Mouse (Mus musculus): ENCODE results near the gene Wdr45.
"Not testable (repeated sequence)": the region's sequence is repeated elsewhere in the genome, so short reads cannot be mapped to it uniquely, and the experiment has no call there.

Gene Wdr45

GRCm38 (mm10) chrX:7721514-7722281 is 7.6 kb downstream of the Wdr45 start, which contains the start of gene Gm45208:
Gm45208 (plus strand) TSS chrX:7722245.
- peak; percentile 14 for DNase-seq (ENCODE audit: low spot score)

- no peak for DNase-seq (ENCODE audit: low spot score)
Observed at GRCm38 (mm10) chrX:7722282-7722611, 8.1 kb downstream of the Wdr45 start.

GRCm38 (mm10) chrX:7722691-7723090 is 8.6 kb downstream of the Wdr45 start:
- DNase-seq (ENCODE audit: low spot score): no peak

GRCm38 (mm10) chrX:7724135-7724534 is 10.0 kb downstream of the Wdr45 start:
- no peak for DNase-seq (ENCODE audit: low spot score)

- DNase-seq (ENCODE audit: low spot score): no peak
Observed at GRCm38 (mm10) chrX:7725841-7726240, 11.7 kb downstream of the Wdr45 start.

GRCm38 (mm10) chrX:7727176-7727575 is 13.0 kb downstream of the Wdr45 start:
- no peak for DNase-seq (ENCODE audit: low spot score)

- no peak for DNase-seq (ENCODE audit: low spot score)
Observed at GRCm38 (mm10) chrX:7728215-7728921, 14.2 kb downstream of the Wdr45 start, which contains the start of gene Praf2. Praf2 (plus strand) TSS chrX:7728439.

- DNase-seq (ENCODE audit: low spot score): no peak
Observed at GRCm38 (mm10) chrX:7728922-7729265, 14.8 kb downstream of the Wdr45 start.

GRCm38 (mm10) chrX:7733571-7734156 is 19.5 kb downstream of the Wdr45 start:
- no peak for DNase-seq (ENCODE audit: low spot score)

- no peak for DNase-seq (ENCODE audit: low spot score)
Observed at GRCm38 (mm10) chrX:7739336-7740081, 25.4 kb downstream of the Wdr45 start.

GRCm38 (mm10) chrX:7740082-7740819 is 26.1 kb downstream of the Wdr45 start:
- DNase-seq (ENCODE audit: low spot score): no peak

GRCm38 (mm10) chrX:7741103-7741502 is 27.0 kb downstream of the Wdr45 start:
- no peak for DNase-seq (ENCODE audit: low spot score)

- no peak for DNase-seq (ENCODE audit: low spot score)
Observed at GRCm38 (mm10) chrX:7743470-7743869, 29.3 kb downstream of the Wdr45 start.

GRCm38 (mm10) chrX:7744940-7745339 is 30.8 kb downstream of the Wdr45 start:
- DNase-seq (ENCODE audit: low spot score): no peak

GRCm38 (mm10) chrX:7745429-7745828 is 31.3 kb downstream of the Wdr45 start:
- DNase-seq (ENCODE audit: low spot score): no peak

GRCm38 (mm10) chrX:7750432-7751116 is 36.4 kb downstream of the Wdr45 start, which contains the start of gene Ccdc120:
Ccdc120 (minus strand) TSS chrX:7750905.
- DNase-seq (ENCODE audit: low spot score): no peak

- not testable (repeated sequence) for DNase-seq (ENCODE audit: low spot score)
Observed at GRCm38 (mm10) chrX:7753627-7754026, 39.5 kb downstream of the Wdr45 start.

- peak; percentile 54 for DNase-seq (ENCODE audit: low spot score)
Observed at GRCm38 (mm10) chrX:7762137-7762920, 48.2 kb downstream of the Wdr45 start, which contains the start of gene Tfe3. Tfe3 (plus strand) TSS chrX:7762560.

- no peak for DNase-seq (ENCODE audit: low spot score)
Observed at GRCm38 (mm10) chrX:7762921-7763197, 48.7 kb downstream of the Wdr45 start.

GRCm38 (mm10) chrX:7763631-7764393 is 49.7 kb downstream of the Wdr45 start:
- no peak for DNase-seq (ENCODE audit: low spot score)
